Mouse (Mus musculus) liver, embryonic 13.5 days (tissue): Measurements from ENCODE around the gene Epha1. TPM values are rescaled to one million over a fixed set of nuclear protein-coding genes. Genes with fewer than 3 reads are reported as not detected.

ENCODE experiments used
- ATAC-seq: fragments of 200-750 bp; cut with Nextera tagmentation; 2 replicates; pipeline ENCODE4 v1.8.0; 2017; ENCODE audit warnings: low read depth, mild to moderate bottlenecking, moderate number of reproducible peaks, moderate library complexity
- DNase-seq: peaks from one replicate; pipeline ENCODE4 v3.0.0; 2022
- H3K27ac ChIP-seq: fragments of 300-500 bp; sonication (generic); 2 replicates; pipeline ENCODE4 v1.5.1; 2015; ENCODE audit warnings: moderate library complexity, mild to moderate bottlenecking, inconsistent platforms
- H3K27me3 ChIP-seq: fragments of 300-500 bp; sonication (generic); 2 replicates; pipeline ENCODE4 v1.6.1; 2015; ENCODE audit warnings: mild to moderate bottlenecking, inconsistent platforms
- H3K36me3 ChIP-seq: fragments of 300-500 bp; sonication (generic); 2 replicates; pipeline ENCODE4 v1.6.1; 2015; ENCODE audit warnings: mild to moderate bottlenecking, inconsistent platforms
- H3K4me1 ChIP-seq: fragments of 300-500 bp; sonication (generic); replicated peaks from 2 replicates; pipeline ENCODE4 v1.6.1; 2015; ENCODE audit warnings: inconsistent platforms
- H3K4me2 ChIP-seq: fragments of 300-500 bp; sonication (generic); 2 replicates; pipeline ENCODE4 v1.6.1; 2015; ENCODE audit warnings: inconsistent platforms, mild to moderate bottlenecking, moderate library complexity
- H3K4me3 ChIP-seq: fragments of 300-500 bp; sonication (generic); replicated peaks from 2 replicates; pipeline ENCODE4 v1.5.1; 2015; ENCODE audit warnings: mild to moderate bottlenecking, inconsistent platforms
- H3K9ac ChIP-seq: fragments of 300-500 bp; sonication (generic); 2 replicates; pipeline ENCODE4 v1.6.1; 2015; ENCODE audit warnings: mild to moderate bottlenecking, inconsistent platforms
- H3K9me3 ChIP-seq: fragments of 300-500 bp; sonication (generic); replicated peaks from 2 replicates; pipeline ENCODE4 v1.6.1; 2016; ENCODE audit warnings: inconsistent platforms
- WGBS: fragments of 180-500 bp; shearing (Covaris S2); methylation state at CpG from one replicate; pipeline ENCODE4 v1.1.7; 2015; ENCODE audit not compliant: insufficient replicate concordance; 5-methylcytosine and 5-hydroxymethylcytosine counted together
- polyA plus RNA-seq: library from polyadenylated mRNA; unstranded; fragments of >200 nt; fragmentation: Nextera tagmentation; extraction: Ambion mirVana; gene quantifications from 2 replicates; pipeline ENCODE4 v1.2.1, GENCODE M21; 2015

The Epha1 gene
- polyA plus RNA-seq, result 2.7 and 2.9 TPM in 2 replicates

- ATAC-seq (peak; percentile 79), DNase-seq (no peak)
- Histone ChIP-seq H3K4me2 (peak within 1 kb of the TSS; percentile 71), H3K9me3 (no peaks in the 10 kb centered on the region), H3K4me1 (peaks cover 25% of the 10 kb centered on the region), H3K4me3 (peak within 1 kb of the TSS; percentile 54), H3K36me3 (no peaks in the 10 kb centered on the region), H3K27me3 (no peaks in the 10 kb centered on the region), H3K27ac (peak within 1 kb of the TSS; percentile 62; the same call in 1 of the 2 replicates), H3K9ac (peak within 1 kb of the TSS; percentile 51)
- 1% methylated on average over 36 of the region's 36 CpGs for WGBS
These were observed at the start of gene Epha1 for GRCm38 (mm10) chr6:42372816-42373547. Gene Epha1, minus strand, starts transcription at chr6:42373268.

- no peak for ATAC-seq
- no peak overlapping the region for H3K4me2 ChIP-seq
- DNase-seq, result no peak
- H3K27me3 ChIP-seq, result no peaks in the 10 kb centered on the region
- H3K27ac ChIP-seq, result no peak overlapping the region
- no peak overlapping the region for H3K4me3 ChIP-seq
- H3K4me1 ChIP-seq, result no peaks in the 10 kb centered on the region
- no peaks in the 10 kb centered on the region for H3K36me3 ChIP-seq
- no peaks in the 10 kb centered on the region for H3K9me3 ChIP-seq
- H3K9ac ChIP-seq, result no peak overlapping the region
- WGBS, result 31% methylated on average over 2 of the region's 2 CpGs
These were observed 48.4 kb upstream of the Epha1 start for GRCm38 (mm10) chr6:42421439-42421838.

GRCm38 (mm10) chr6:42419443-42419842 is 46.4 kb upstream of the Epha1 start:
- DNase-seq (no peak), ATAC-seq (no peak)
- 65% methylated on average over 2 of the region's 2 CpGs for WGBS
- H3K27me3 ChIP-seq, result no peaks in the 10 kb centered on the region
- no peak overlapping the region for H3K4me2 ChIP-seq
- no peaks in the 10 kb centered on the region for H3K4me1 ChIP-seq
- H3K36me3 ChIP-seq, result no peaks in the 10 kb centered on the region
- H3K4me3 ChIP-seq, result no peak overlapping the region
- no peak overlapping the region for H3K9ac ChIP-seq
- H3K9me3 ChIP-seq, result no peaks in the 10 kb centered on the region
- H3K27ac ChIP-seq, result no peak overlapping the region

- Histone ChIP-seq H3K9ac (no peak within 1 kb of the TSS), H3K36me3 (no peaks in the 10 kb centered on the region), H3K4me3 (no peak within 1 kb of the TSS), H3K27me3 (no peaks in the 10 kb centered on the region), H3K9me3 (no peaks in the 10 kb centered on the region), H3K27ac (no peak within 1 kb of the TSS), H3K4me2 (no peak within 1 kb of the TSS), H3K4me1 (no peaks in the 10 kb centered on the region)
- DNase-seq, result no peak
- 58% methylated on average over 2 of the region's 2 CpGs for WGBS
- no peak for ATAC-seq
These were observed 32.1 kb upstream of the Epha1 start, which contains the start of gene Tas2r135 for GRCm38 (mm10) chr6:42405134-42405533. Gene Tas2r135, plus strand, starts transcription at chr6:42405434.

GRCm38 (mm10) chr6:42399938-42400337 is 26.9 kb upstream of the Epha1 start, which contains the start of gene Tas2r143:
Gene Tas2r143, plus strand, starts transcription at chr6:42400238.
- no peak for ATAC-seq
- no peak within 1 kb of the TSS for H3K4me3 ChIP-seq
- H3K27me3 ChIP-seq, result no peaks in the 10 kb centered on the region
- no peak within 1 kb of the TSS for H3K9ac ChIP-seq
- H3K36me3 ChIP-seq, result no peaks in the 10 kb centered on the region
- no peaks in the 10 kb centered on the region for H3K4me1 ChIP-seq
- H3K9me3 ChIP-seq, result no peaks in the 10 kb centered on the region
- no peak within 1 kb of the TSS for H3K27ac ChIP-seq
- DNase-seq, result no peak
- no peak within 1 kb of the TSS for H3K4me2 ChIP-seq
- 81% methylated on average over 1 of the region's 1 CpGs for WGBS

- Histone ChIP-seq H3K36me3 (no peaks in the 10 kb centered on the region), H3K27ac (no peak overlapping the region), H3K4me3 (no peak overlapping the region), H3K9me3 (no peaks in the 10 kb centered on the region), H3K4me1 (no peaks in the 10 kb centered on the region), H3K4me2 (no peak overlapping the region), H3K27me3 (no peaks in the 10 kb centered on the region), H3K9ac (no peak overlapping the region)
- ATAC-seq (no peak), DNase-seq (no peak)
- WGBS, result 85% methylated on average over 1 of the region's 1 CpGs
These were observed 25.9 kb upstream of the Epha1 start for GRCm38 (mm10) chr6:42398998-42399397.

GRCm38 (mm10) chr6:42398285-42398684 is 25.2 kb upstream of the Epha1 start:
- Histone ChIP-seq H3K27ac (no peak overlapping the region), H3K9me3 (no peaks in the 10 kb centered on the region), H3K4me3 (no peak overlapping the region), H3K36me3 (no peaks in the 10 kb centered on the region), H3K27me3 (no peaks in the 10 kb centered on the region), H3K9ac (no peak overlapping the region), H3K4me1 (no peaks in the 10 kb centered on the region), H3K4me2 (no peak overlapping the region)
- ATAC-seq (no peak), DNase-seq (no peak)
- WGBS, result 51% methylated on average over 3 of the region's 3 CpGs

GRCm38 (mm10) chr6:42397041-42397657 is 24.1 kb upstream of the Epha1 start:
- H3K4me2 ChIP-seq, result no peak overlapping the region
- H3K4me3 ChIP-seq, result no peak overlapping the region
- H3K4me1 ChIP-seq, result no peaks in the 10 kb centered on the region
- H3K27me3 ChIP-seq, result no peaks in the 10 kb centered on the region
- no peak overlapping the region for H3K9ac ChIP-seq
- DNase-seq (no peak), ATAC-seq (no peak)
- no peaks in the 10 kb centered on the region for H3K9me3 ChIP-seq
- no peak overlapping the region for H3K27ac ChIP-seq
- WGBS, result 22% methylated on average over 3 of the region's 3 CpGs
- no peaks in the 10 kb centered on the region for H3K36me3 ChIP-seq

- DNase-seq (no peak), ATAC-seq (no peak)
- no peak overlapping the region for H3K4me2 ChIP-seq
- H3K9me3 ChIP-seq, result no peaks in the 10 kb centered on the region
- no peak overlapping the region for H3K27ac ChIP-seq
- WGBS, result 56% methylated on average over 9 of the region's 9 CpGs
- no peaks in the 10 kb centered on the region for H3K27me3 ChIP-seq
- H3K4me3 ChIP-seq, result no peak overlapping the region
- H3K9ac ChIP-seq, result no peak overlapping the region
- H3K36me3 ChIP-seq, result no peaks in the 10 kb centered on the region
- H3K4me1 ChIP-seq, result no peaks in the 10 kb centered on the region
These were observed 23.1 kb upstream of the Epha1 start for GRCm38 (mm10) chr6:42395960-42396809.

- DNase-seq (no peak), ATAC-seq (no peak)
- Histone ChIP-seq H3K9me3 (no peaks in the 10 kb centered on the region), H3K27me3 (no peaks in the 10 kb centered on the region), H3K36me3 (no peaks in the 10 kb centered on the region), H3K9ac (no peak overlapping the region), H3K27ac (no peak overlapping the region), H3K4me1 (no peaks in the 10 kb centered on the region), H3K4me3 (no peak overlapping the region), H3K4me2 (no peak overlapping the region)
- WGBS, result 32% methylated on average over 2 of the region's 2 CpGs
These were observed 18.8 kb upstream of the Epha1 start for GRCm38 (mm10) chr6:42391796-42392330.

- 44% methylated on average over 4 of the region's 4 CpGs for WGBS
- no peak overlapping the region for H3K9ac ChIP-seq
These were observed 12.6 kb upstream of the Epha1 start for GRCm38 (mm10) chr6:42385635-42386034.

More at GRCm38 (mm10) chr6:42385635-42386034, 12.6 kb upstream of the Epha1 start:
- H3K4me3 ChIP-seq, result no peak overlapping the region
- ATAC-seq (no peak), DNase-seq (no peak)
- no peak overlapping the region for H3K4me2 ChIP-seq
- H3K27me3 ChIP-seq, result no peaks in the 10 kb centered on the region
- no peak overlapping the region for H3K27ac ChIP-seq
- no peaks in the 10 kb centered on the region for H3K36me3 ChIP-seq
- no peaks in the 10 kb centered on the region for H3K9me3 ChIP-seq
- H3K4me1 ChIP-seq, result no peaks in the 10 kb centered on the region
